Mouse (Mus musculus): ENCODE measurements around the gene Mapt.

Mapt gene

GRCm38 (mm10) chr11:104231041-104231911 is at the start of gene Mapt:
Mapt (plus strand) TSS chr11:104231390.
- WGBS = under 1% methylated on average over 71 of the region's 94 CpGs

GRCm38 (mm10) chr11:104182141-104182540 is 49.0 kb upstream of the Mapt start:
- 57% methylated on average over 3 of the region's 3 CpGs for WGBS

GRCm38 (mm10) chr11:104186135-104186836 is 44.9 kb upstream of the Mapt start, which contains the start of gene Sppl2c:
Sppl2c (plus strand) TSS chr11:104186327.
- 84% methylated on average over 13 of the region's 13 CpGs for WGBS

GRCm38 (mm10) chr11:104186837-104187150 is 44.4 kb upstream of the Mapt start:
- WGBS = 89% methylated on average over 9 of the region's 9 CpGs

- WGBS = 94% methylated on average over 10 of the region's 10 CpGs
Observed at GRCm38 (mm10) chr11:104187766-104188165, 43.4 kb upstream of the Mapt start.

- WGBS = 80% methylated on average over 2 of the region's 2 CpGs
Observed at GRCm38 (mm10) chr11:104190008-104190407, 41.2 kb upstream of the Mapt start.

GRCm38 (mm10) chr11:104195382-104195781 is 35.8 kb upstream of the Mapt start:
- 66% methylated on average over 11 of the region's 11 CpGs for WGBS

GRCm38 (mm10) chr11:104195791-104196190 is 35.4 kb upstream of the Mapt start:
- WGBS = 7% methylated on average over 9 of the region's 9 CpGs

- 42% methylated on average over 10 of the region's 10 CpGs for WGBS
Observed at GRCm38 (mm10) chr11:104197861-104198260, 33.3 kb upstream of the Mapt start.

- 85% methylated on average over 3 of the region's 3 CpGs for WGBS
Observed at GRCm38 (mm10) chr11:104203271-104203670, 27.9 kb upstream of the Mapt start.

GRCm38 (mm10) chr11:104206573-104206972 is 24.6 kb upstream of the Mapt start:
- 61% methylated on average over 4 of the region's 4 CpGs for WGBS

GRCm38 (mm10) chr11:104209041-104209440 is 22.1 kb upstream of the Mapt start:
- WGBS = 82% methylated on average over 3 of the region's 3 CpGs

- 79% methylated on average over 6 of the region's 6 CpGs for WGBS
Observed at GRCm38 (mm10) chr11:104211251-104211650, 19.9 kb upstream of the Mapt start.

GRCm38 (mm10) chr11:104214128-104214527 is 17.1 kb upstream of the Mapt start:
- WGBS = 93% methylated on average over 5 of the region's 5 CpGs

- WGBS = 43% methylated on average over 3 of the region's 3 CpGs
Observed at GRCm38 (mm10) chr11:104218075-104218474, 13.1 kb upstream of the Mapt start.

GRCm38 (mm10) chr11:104220291-104220690 is 10.9 kb upstream of the Mapt start:
- WGBS = 70% methylated on average over 4 of the region's 4 CpGs

- 77% methylated on average over 5 of the region's 5 CpGs for WGBS
Observed at GRCm38 (mm10) chr11:104221751-104222150, 9.4 kb upstream of the Mapt start.

GRCm38 (mm10) chr11:104223301-104223700 is 7.9 kb upstream of the Mapt start:
- WGBS = 92% methylated on average over 9 of the region's 9 CpGs

GRCm38 (mm10) chr11:104229391-104229790 is 1.8 kb upstream of the Mapt start:
- WGBS = 52% methylated on average over 4 of the region's 4 CpGs

- WGBS = 9% methylated on average over 9 of the region's 9 CpGs
Observed at GRCm38 (mm10) chr11:104230066-104230778, 968 bp upstream of the Mapt start.

GRCm38 (mm10) chr11:104232141-104233061 is 1.2 kb downstream of the Mapt start:
- WGBS = under 1% methylated on average over 70 of the region's 72 CpGs

All from cerebral cortex, adult 2 months (tissue).